Mouse (Mus musculus) v-Abl transformed pro-B cells (cell line): ENCODE measurements around the gene Srgn.

Experiments
- in situ Hi-C, 2 experiments: fragments of 400-800 bp; cut with MboI; formaldehyde crosslinking; loops; one replicate each; pipeline ENCODE4 v1.15.1; 2025; ENCODE audit not compliant: unreplicated experiment in 2 of 2

Gene Srgn

DNA sequence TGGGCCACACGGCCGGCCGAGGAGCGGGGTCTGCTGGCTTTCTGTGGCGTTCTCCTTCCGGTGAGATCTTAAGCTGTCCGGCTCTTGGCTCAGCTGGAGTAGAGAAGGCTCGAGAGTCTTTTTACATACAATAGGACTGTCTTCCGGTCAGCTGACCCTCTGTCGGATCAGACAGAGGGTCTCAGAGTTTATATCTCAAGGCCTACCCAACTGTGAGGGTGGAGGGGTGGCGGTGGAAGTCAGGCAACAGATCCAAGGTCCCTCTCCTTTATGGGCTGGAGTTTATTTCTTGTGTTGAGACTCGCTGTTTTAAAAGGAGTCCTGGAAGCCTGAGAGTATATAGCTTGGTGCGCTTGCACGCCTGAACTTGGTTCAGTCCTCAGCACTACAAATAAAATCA, at the start of gene Srgn:
Gene Srgn (minus strand): TSS at position 101 of the 400 bp plus-strand sequence.
- in situ Hi-C loops: no loop called here

DNA sequence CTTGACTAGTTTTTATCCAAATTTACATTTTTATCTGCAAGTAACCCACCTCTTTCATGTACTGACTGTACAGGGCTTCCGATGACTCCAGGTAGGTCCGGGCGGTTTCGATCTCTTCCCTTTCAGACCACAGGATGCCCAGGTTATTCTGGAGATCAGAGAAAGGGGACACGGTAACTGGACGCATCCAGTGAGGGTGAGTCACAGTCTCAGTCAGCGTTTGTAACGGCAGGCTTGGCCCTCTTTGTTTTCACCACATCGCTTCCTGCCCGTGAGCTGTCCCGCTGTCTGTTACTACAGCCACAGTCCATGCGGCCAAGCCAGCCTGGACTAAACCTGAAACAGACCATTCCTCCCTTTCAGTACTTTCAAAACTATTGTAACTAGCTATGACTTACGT, 47.8 kb upstream of the Srgn start:
- in situ Hi-C loops: loop anchor here in 1 of 2 experiments (25.0 kb wide), 1 partner anchor 388 kb away; no protein-coding TSS in a partner anchor

DNA sequence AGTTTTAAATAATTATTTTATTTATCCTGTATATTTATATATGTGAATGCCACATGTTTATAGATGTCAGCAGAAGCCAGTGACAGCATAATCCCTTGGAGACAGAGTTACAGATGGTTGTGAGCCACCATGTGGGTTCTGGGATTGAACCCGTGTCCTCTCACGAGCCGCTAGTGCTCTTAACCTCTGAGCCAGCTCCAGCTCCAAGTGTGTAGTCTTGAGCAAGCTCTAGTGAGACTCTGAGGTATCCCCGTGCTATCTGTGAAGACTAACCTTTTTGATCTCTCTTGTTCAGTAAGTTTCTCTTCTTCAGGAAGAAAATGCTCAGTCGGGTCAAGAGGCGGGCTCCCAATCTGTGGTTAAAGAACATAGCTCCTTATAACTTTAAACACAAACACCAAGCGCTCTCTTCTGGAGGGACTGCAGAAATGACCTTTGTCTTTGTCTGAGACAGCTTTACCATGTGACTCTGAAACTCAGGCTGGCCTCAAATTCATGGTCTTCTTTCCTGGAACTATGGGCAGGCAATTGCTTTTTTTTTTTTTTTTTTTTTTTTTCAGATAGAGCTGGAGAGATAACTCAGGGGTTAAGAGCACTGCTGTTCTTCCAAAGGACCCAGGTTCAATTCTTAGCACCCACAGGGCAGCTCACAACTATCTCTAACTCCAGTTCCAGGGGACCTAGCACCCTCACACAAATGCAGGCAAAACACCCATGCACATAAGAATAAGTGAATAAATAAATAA, 43.0 kb upstream of the Srgn start:
- in situ Hi-C loops: no loop called here

DNA sequence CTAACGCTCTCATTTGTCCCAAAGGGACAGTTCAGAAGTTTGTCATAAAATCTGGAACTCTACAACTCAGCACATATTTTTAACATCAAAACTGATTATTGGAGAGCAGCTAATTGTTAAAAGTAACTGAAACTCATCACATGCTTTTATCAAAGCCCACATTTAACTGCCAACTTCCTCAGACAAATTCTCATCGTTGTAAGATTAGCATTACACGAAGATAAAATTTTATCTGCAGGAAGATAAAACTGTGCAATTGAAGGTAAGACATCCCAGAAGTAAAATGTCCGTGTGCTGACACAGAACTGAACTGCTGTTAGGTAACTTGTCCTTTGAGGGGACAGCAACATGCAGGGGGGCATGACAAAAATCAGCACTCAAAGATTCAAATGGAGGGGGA, 41.6 kb upstream of the Srgn start:
- in situ Hi-C loops: no loop called here

DNA sequence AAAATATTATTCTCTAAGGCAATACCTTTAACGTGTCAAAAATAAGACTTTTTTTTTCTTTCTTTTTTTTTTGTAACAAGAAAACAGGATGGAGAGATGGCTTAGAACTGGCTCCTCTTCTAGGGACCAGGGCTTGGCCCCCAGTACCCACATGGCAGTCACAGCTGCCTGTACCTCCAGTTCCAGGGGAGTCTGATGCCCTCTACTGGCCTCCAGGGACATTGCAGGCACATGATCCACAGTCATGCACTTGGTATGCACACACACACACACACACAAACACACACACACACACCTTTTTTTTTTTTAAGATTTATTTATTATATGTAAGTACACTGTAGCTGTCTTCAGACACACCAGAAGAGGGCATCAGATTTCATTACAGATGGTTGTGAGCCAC, 30.5 kb upstream of the Srgn start:
- in situ Hi-C loops: no loop called here

DNA sequence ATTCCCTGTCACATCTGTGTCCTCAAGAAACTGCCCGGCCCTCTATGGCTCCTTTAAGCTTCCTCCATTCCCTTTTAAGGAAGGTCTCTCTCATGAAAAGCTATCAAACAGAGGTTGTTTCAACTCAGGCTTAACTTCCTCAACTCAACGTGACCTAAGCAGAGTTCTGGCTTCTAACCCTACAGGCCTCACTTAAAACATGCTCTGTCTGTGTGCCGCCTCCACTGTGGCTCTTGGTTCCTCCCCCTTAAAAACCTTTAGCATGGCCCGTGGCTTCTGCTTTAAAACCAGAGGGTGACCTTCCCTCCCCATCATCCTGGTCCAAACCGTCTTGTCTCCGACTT, 29.3 kb upstream of the Srgn start:
- in situ Hi-C loops: no loop called here

DNA sequence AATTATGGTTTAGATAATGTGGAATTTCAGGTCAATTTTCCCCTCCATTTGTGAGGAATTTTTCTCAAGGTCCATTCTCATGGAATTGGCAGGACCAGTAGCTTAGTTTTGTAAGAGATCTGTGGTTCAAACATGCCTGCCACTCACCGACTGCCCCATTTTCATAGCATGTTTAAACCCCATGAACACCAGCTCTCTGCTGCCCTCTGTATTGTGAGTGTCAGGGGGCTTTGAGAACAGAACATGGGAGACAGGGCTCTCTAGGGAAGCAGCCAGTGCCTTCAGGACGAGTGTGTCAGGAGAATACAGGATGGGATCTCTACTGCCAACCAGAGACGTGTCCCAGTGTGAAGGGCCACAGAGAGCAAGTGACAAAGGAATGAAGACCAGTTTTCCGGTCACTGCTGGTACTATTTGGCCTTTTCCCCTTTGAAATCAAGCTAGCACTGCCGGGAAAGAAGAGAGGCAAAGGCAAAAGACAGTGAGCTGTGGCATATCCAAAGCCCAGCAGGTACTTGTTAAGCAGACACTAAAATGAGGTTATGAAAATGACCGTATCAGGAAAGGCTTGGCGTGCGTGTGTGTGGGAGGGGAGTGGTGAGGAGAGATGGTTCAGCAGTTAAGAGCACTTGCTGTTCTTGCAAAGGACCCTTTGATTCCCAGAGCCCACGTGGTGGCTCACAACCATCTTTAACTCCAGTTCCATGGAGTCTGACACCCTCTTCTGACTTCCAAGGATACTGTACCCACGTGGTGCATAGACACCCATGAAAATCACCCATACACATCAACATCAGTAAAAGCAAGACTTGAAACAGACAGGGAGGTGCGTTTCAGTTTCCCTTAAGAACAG, 28.7 kb upstream of the Srgn start:
- in situ Hi-C loops: no loop called here

DNA sequence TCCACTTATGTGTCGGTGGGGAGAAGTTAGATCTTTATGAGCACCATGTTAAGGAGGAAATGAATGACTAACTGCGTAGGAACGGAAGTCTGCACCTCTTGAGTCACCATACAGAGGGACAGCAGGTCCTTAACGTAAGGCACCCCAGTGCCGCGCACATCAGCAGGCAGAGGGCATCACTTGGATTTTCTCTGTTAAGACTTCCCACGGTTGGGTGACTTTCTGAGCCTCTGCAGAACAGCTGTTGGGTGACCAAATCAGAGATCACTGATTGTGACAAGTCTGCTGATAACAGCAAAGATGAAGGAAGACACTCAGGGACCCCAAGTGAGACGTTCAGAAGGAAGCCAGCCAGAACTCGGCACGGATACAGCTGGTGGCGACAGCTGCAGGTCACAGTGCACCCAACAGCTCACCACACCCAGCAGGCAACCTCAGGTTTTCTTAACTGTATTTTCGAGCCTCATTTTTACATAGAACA, 26.4 kb upstream of the Srgn start:
- in situ Hi-C loops: loop anchor here in 1 of 2 experiments (5.0 kb wide), 1 partner anchor 51 kb away; no protein-coding TSS in a partner anchor

DNA sequence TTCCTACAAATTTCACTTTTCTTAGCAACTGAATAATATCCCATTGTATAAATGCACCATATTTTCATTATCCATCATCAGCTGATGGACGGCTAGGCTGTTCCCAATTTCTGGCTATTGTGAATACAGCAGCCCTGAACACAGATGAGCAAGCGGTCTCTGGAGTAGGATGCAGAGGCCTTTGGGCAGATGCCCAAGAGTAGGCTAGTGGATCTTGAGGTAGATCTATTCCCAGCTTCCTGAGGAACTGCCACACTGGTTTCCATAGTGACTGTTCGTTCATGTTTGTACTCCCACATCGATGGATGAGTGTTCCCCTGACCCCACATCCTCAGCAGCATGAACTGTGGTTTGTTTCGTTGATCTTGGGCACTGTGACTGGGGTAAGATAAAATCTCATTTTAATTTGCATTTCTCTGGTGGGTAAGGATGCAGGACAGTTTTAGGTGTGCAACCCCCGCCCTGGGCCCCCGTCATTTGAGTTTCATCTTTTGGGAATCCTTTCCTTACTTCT, 23.6 kb upstream of the Srgn start:
- in situ Hi-C loops: loop anchor here in 1 of 2 experiments (5.0 kb wide), 1 partner anchor 49 kb away; no protein-coding TSS in a partner anchor

DNA sequence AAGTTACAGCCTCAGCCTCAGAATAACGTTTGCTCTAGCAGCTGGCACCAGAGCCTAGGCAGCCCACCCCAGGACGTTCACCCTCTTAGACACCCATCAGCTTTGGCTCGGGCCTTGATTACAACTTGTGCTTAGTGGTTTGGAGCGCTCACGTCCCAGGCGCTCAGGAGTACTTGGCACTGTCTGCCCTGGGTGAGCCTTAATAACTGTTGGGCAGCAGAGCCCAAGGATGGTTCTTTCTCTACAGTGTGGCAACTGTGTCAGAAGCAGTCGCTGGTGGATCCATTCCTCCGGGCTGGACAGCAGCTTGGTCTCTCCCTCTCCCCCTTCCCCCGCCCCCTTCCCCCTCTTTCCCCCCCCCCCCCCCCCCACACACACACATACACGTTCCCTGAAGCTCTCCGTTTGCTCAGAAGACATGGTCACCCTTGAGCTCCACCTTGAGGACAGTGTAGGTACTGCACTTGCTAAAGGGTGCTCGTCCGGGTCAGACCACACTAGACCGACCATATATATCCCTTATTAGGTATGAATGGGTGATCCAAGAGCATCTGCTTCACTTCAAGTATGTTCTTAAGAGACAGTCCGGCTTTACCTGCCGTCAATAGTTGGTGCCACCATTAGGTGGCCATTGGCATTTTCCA, 22.4 kb upstream of the Srgn start:
- in situ Hi-C loops: loop anchor here in 1 of 2 experiments (5.0 kb wide), 1 partner anchor 47 kb away; no protein-coding TSS in a partner anchor

DNA sequence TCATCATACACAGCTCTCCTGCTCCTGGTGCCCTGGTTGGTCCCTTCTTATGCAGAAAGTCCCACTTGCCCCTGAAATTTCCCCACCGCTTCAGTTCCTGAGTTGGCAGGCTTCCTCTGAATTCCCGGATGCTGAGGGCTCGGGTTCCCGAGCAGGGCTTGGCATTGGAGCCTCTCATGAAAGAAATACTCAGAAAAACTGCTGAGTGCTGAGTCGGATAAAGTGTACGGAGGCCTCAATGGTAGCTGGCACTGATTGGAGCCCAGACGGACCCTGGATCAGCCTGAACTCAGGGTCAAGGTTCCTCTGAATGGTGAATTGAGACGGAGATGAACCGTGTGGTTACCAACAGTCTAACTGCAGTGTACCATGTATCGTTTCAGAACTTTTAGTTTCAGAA, 19.2 kb upstream of the Srgn start:
- in situ Hi-C loops: no loop called here

DNA sequence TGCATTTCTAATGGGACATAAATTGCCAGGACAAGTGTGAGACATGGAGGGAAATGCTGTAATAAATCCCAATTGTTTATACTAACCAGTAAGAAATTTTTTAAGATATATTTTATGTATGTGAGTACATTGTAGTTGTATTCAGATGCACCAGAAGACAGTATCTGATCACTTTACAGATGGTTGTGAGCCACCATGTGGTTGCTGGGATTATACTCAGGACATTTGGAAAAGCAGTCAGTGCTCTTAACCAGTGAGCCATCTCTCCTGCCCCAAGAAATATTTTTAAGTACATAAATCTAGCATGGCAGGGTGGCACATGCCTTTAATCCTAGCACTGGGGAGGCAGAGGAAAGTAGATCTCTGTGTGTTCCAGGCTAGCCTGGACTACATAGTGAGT, 18.5 kb upstream of the Srgn start:
- in situ Hi-C loops: no loop called here

DNA sequence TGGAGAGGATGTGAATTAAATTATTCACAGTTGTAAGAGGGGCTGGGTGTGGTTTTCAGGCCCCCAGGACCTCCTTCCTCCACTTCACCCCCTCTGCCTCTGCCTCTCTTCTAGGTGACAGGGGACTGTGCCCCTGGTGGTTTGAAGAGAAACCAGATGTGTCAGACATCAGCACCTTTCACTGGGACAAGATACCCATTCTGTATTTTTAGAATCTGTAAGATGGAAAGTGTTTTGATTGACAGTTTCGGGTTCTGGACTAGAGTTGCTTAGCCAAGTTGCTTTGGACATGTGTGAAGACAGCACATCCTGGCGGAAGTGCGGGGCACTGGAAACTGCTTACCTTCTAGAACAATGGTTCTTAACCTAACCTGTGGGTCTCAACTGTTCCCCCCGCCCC, 17.1 kb upstream of the Srgn start:
- in situ Hi-C loops: loop anchor here in 1 of 2 experiments (5.0 kb wide), 1 partner anchor 42 kb away; no protein-coding TSS in a partner anchor

DNA sequence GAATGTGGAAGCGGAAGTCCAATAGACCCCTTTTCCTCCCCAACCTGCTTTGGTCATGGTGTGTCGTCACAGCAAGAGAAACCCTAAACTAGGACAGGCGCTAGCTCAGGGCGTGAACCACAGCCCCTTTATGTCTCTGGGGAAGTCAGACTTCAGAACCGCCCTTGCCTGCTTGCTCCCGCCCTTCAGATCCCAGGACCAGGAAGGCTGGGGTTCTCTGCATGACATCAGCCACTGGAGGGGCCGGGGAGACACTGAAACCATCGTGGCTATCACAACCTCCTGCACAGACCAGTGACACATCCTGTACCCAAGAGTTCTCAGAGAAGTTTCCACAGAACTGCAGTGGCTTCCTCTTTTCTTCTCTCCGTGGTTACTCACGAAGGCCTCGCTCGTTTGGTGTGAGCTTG, 16.2 kb upstream of the Srgn start:
- in situ Hi-C loops: loop anchor here in 1 of 2 experiments (5.0 kb wide), 1 partner anchor 41 kb away; no protein-coding TSS in a partner anchor

DNA sequence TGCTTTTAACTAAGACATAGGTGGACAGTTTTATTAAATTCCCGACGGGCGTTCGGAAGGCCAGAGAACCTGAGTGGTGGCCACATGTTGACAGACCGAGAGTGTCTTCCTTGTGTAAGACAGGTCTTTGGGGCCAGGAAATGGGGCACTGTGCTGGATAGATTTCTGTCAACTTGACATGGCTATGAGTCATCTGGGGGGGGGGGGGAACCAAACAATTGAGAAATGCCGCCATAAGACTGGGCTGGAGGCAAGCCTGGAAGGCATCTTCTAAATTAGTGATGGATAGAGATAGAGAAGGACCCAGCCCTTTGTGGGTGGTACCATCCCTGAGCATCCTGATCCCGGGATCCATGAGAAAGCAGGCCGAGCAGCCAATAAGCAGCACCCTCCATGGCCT, 15.7 kb upstream of the Srgn start:
- in situ Hi-C loops: loop anchor here in 1 of 2 experiments (5.0 kb wide), 1 partner anchor 41 kb away; no protein-coding TSS in a partner anchor

DNA sequence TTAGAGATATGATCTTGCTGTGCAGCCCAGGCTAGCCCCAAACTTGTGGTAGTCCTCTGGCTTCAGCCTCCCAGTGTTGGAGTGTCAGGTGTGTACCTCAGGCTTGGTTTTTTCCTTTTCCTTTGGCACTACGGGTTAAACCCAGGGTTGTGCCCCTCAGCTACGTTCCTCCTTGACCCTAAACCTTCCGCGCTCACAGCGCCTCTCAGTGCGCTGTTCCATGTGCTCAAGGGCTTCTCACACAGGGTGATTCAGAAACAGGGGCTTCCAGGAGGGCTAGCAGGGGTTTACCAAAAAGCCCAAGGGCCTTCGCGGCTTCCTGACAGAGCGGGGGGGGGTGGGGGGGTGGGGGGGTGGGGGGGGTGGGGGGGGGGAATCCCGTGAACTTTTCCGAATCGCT, 15.3 kb upstream of the Srgn start:
- in situ Hi-C loops: loop anchor here in 1 of 2 experiments (5.0 kb wide), 1 partner anchor 40 kb away; no protein-coding TSS in a partner anchor

DNA sequence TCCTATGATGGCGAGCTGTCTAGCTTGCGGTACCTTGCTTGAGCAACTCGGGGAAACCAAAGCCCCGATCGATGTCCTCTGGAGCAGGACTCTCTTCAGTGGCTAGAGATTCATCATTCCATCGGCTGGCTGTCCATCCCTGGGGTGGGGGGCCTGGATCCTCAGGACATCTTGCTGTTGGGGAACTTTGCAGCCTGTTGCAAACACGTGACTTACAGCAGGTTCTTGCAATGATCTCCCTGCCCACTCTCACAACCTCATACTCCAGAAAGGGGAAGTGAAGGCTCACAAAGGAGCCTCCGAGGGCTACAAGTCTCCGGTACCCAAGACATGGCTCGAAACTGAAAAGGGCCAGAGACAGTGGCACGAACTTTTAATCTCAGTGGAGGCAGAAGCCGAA, 14.2 kb upstream of the Srgn start:
- in situ Hi-C loops: loop anchor here in 1 of 2 experiments (5.0 kb wide), 1 partner anchor 39 kb away; no protein-coding TSS in a partner anchor

DNA sequence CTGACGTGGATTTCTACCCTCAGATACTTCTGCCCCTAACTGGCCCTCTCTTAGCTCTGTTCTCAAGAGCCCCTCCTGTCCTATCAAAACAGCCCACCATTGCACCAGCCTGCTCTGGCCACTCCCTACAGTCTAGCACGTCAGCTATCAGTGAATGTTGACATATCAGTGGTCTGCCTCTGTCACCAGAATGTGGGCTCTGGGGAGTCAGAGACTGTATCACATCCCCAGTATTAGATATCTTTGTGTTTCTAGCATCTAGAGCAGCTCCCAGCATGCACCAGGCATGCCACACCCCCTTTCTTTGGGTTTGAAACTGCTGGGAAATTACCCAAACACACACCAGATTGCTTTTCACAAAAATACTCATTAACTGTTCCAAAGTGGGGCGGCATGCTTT, 13.5 kb upstream of the Srgn start:
- in situ Hi-C loops: loop anchor here in 1 of 2 experiments (5.0 kb wide), 1 partner anchor 38 kb away; no protein-coding TSS in a partner anchor

DNA sequence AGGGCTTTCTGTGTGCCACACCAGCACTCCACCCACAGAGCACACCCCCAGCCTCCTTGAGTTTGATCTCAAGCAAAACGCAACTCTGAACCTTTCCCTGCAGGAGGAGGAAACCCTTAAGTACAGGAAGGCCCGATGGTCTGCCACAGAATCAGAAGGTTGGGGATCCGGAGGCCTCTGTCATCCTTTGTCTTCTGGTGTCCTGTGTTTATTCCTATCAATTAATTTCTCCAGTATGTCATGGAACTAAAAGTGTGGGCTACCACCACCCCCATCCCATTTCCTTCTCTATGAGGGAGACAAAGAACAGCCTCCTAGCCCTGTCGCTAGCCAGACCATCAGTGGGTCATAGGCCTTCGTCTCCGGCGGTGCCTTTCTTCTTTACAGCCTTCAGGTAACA, 7.3 kb upstream of the Srgn start:
- in situ Hi-C loops: no loop called here

DNA sequence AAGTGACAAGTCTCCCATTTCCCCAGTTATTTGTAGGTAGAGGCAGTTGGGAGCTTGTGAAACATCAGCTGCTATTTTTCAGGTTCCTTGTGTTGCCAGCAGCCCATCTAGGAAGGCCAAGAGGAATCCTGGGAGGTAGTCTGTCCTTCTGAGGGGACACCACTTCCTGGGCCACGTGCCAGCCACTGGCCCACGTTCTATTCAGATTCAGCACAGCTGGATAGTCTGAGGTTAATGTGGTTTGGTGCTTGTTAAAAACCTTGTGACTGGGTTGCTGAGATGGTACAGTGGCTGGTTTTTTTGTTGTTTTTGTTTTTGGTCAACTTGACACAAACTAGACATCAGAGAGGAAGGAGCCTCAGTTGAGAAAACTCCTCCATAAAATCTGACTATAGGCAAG, 5.6 kb upstream of the Srgn start:
- in situ Hi-C loops: no loop called here
